Mouse (Mus musculus) mouse trophoblast stem cell (cell line): ENCODE results near the gene Kbtbd6.

Source experiments
- in situ Hi-C, 2 experiments: fragments of 300-500 bp; cut with MseI, MboI; formaldehyde crosslinking; loops; 2 replicates in 1 of 2; 3 replicates in 1 of 2; pipeline ENCODE4 v1.15.1; 2025

Kbtbd6 gene

GRCm38 (mm10) chr14:79481339-79482151 is 29.9 kb downstream of the Kbtbd6 start, which contains the start of gene Wbp4:
Gene Wbp4, minus strand, starts transcription at chr14:79481520.
- in situ Hi-C loops, result no loop called here

- in situ Hi-C loops, result no loop called here
Measured at GRCm38 (mm10) chr14:79482251-79482661, 30.6 kb downstream of the Kbtbd6 start.

- in situ Hi-C loops, result no loop called here
Measured at GRCm38 (mm10) chr14:79482747-79483355, 31.2 kb downstream of the Kbtbd6 start.

GRCm38 (mm10) chr14:79483611-79484120 is 32.0 kb downstream of the Kbtbd6 start:
- in situ Hi-C loops, result no loop called here

- in situ Hi-C loops, result no loop called here
Measured at GRCm38 (mm10) chr14:79486617-79486992, 35.0 kb downstream of the Kbtbd6 start.

GRCm38 (mm10) chr14:79486993-79487731 is 35.5 kb downstream of the Kbtbd6 start:
- in situ Hi-C loops, result no loop called here

- in situ Hi-C loops, result no loop called here
Measured at GRCm38 (mm10) chr14:79488531-79488930, 36.9 kb downstream of the Kbtbd6 start.

- in situ Hi-C loops, result no loop called here
Measured at GRCm38 (mm10) chr14:79489150-79489549, 37.5 kb downstream of the Kbtbd6 start.

GRCm38 (mm10) chr14:79490246-79490645 is 38.6 kb downstream of the Kbtbd6 start:
- in situ Hi-C loops, result no loop called here

- in situ Hi-C loops, result no loop called here
Measured at GRCm38 (mm10) chr14:79494349-79494748, 42.7 kb downstream of the Kbtbd6 start.

- in situ Hi-C loops, result no loop called here
Measured at GRCm38 (mm10) chr14:79499326-79499725, 47.7 kb downstream of the Kbtbd6 start.

GRCm38 (mm10) chr14:79500756-79501155 is 49.1 kb downstream of the Kbtbd6 start:
- in situ Hi-C loops, result no loop called here

GRCm38 (mm10) chr14:79503371-79504075 is 51.9 kb downstream of the Kbtbd6 start:
- in situ Hi-C loops, result no loop called here
